Mouse (Mus musculus): ENCODE measurements around the gene Gfra1.

Gfra1 gene

GRCm38 (mm10) chr19:58393121-58393520, 62.6 kb downstream of the Gfra1 start:
- DNase-seq (ENCODE audit: low read depth, low spot score): no peak

GRCm38 (mm10) chr19:58391796-58392195, 63.9 kb downstream of the Gfra1 start:
- DNase-seq (ENCODE audit: low read depth, low spot score): peak; percentile 79

- no peak for DNase-seq (ENCODE audit: low read depth, low spot score)
Observed at GRCm38 (mm10) chr19:58389466-58389865, 66.2 kb downstream of the Gfra1 start.

- DNase-seq (ENCODE audit: low read depth, low spot score): no peak
Observed at GRCm38 (mm10) chr19:58388851-58389447, 66.8 kb downstream of the Gfra1 start.

GRCm38 (mm10) chr19:58383273-58383672, 72.4 kb downstream of the Gfra1 start:
- no peak for DNase-seq (ENCODE audit: low read depth, low spot score)

GRCm38 (mm10) chr19:58382535-58382934, 73.2 kb downstream of the Gfra1 start:
- no peak for DNase-seq (ENCODE audit: low read depth, low spot score)

GRCm38 (mm10) chr19:58377969-58378368, 77.7 kb downstream of the Gfra1 start:
- DNase-seq (ENCODE audit: low read depth, low spot score): no peak

- no peak for DNase-seq (ENCODE audit: low read depth, low spot score)
Observed at GRCm38 (mm10) chr19:58376675-58377102, 79.0 kb downstream of the Gfra1 start.

GRCm38 (mm10) chr19:58374648-58375047, 81.1 kb downstream of the Gfra1 start:
- no peak for DNase-seq (ENCODE audit: low read depth, low spot score)

- no peak for DNase-seq (ENCODE audit: low read depth, low spot score)
Observed at GRCm38 (mm10) chr19:58374155-58374554, 81.6 kb downstream of the Gfra1 start.

- DNase-seq (ENCODE audit: low read depth, low spot score): no peak
Observed at GRCm38 (mm10) chr19:58368513-58368912, 87.2 kb downstream of the Gfra1 start.

- DNase-seq (ENCODE audit: low read depth, low spot score): peak; percentile 17
Observed at GRCm38 (mm10) chr19:58364688-58365087, 91.0 kb downstream of the Gfra1 start.

GRCm38 (mm10) chr19:58360982-58361381, 94.7 kb downstream of the Gfra1 start:
- no peak for DNase-seq (ENCODE audit: low read depth, low spot score)

- DNase-seq (ENCODE audit: low read depth, low spot score): no peak
Observed at GRCm38 (mm10) chr19:58358063-58358462, 97.6 kb downstream of the Gfra1 start.

- no peak for DNase-seq (ENCODE audit: low read depth, low spot score)
Observed at GRCm38 (mm10) chr19:58353953-58354352, 101.8 kb downstream of the Gfra1 start.

- DNase-seq (ENCODE audit: low read depth, low spot score): no peak
Observed at GRCm38 (mm10) chr19:58353260-58353870, 102.3 kb downstream of the Gfra1 start.

- DNase-seq (ENCODE audit: low read depth, low spot score): no peak
Observed at GRCm38 (mm10) chr19:58349890-58350408, 105.8 kb downstream of the Gfra1 start.

GRCm38 (mm10) chr19:58345137-58345536, 110.6 kb downstream of the Gfra1 start:
- no peak for DNase-seq (ENCODE audit: low read depth, low spot score)

- no peak for DNase-seq (ENCODE audit: low read depth, low spot score)
Observed at GRCm38 (mm10) chr19:58341351-58341750, 114.4 kb downstream of the Gfra1 start.

GRCm38 (mm10) chr19:58340221-58340620, 115.5 kb downstream of the Gfra1 start:
- DNase-seq (ENCODE audit: low read depth, low spot score): no peak

GRCm38 (mm10) chr19:58336802-58337201, 118.9 kb downstream of the Gfra1 start:
- no peak for DNase-seq (ENCODE audit: low read depth, low spot score)

- DNase-seq (ENCODE audit: low read depth, low spot score): no peak
Observed at GRCm38 (mm10) chr19:58335585-58336530, 119.9 kb downstream of the Gfra1 start.

Measured in ES-CJ7 (cell line).